Mouse (Mus musculus) sigmoid colon, adult 10 weeks (tissue): ENCODE data around the gene Cfap65. TPM values are rescaled to one million over a fixed set of nuclear protein-coding genes. Genes with fewer than 3 reads are reported as not detected.

Source experiments
- polyA plus RNA-seq: library from polyadenylated mRNA; stranded (reverse); fragments of 350-450 nt; fragmentation: Illumina TruSeq; extraction: RNeasy Lipid Tissue Mini Kit (QIAGEN cat#74804); gene quantifications from one replicate; pipeline ENCODE4 v1.2.3, GENCODE M21; 2014; ENCODE audit warnings: low read depth, low replicate concordance

The Cfap65 gene
- polyA plus RNA-seq = 0.13 TPM

GRCm38 (mm10) chr1:74935402-74935801 is at the start of gene Cfap65:
Gene Cfap65 (minus strand): TSS chr1:74935599.

GRCm38 (mm10) chr1:74951556-74952210 is 16.3 kb upstream of the Cfap65 start, which contains the start of gene Ihh:
Gene Ihh (minus strand): TSS chr1:74951672.

GRCm38 (mm10) chr1:74893134-74893855 is 42.1 kb downstream of the Cfap65 start, which contains the start of gene Cryba2:
Gene Cryba2 (minus strand): TSS chr1:74893143.

GRCm38 (mm10) chr1:74885369-74886042 is 49.9 kb downstream of the Cfap65 start, which contains the start of gene Fev:
Gene Fev (minus strand): TSS chr1:74885419.

GRCm38 (mm10) chr1:74854306-74855056 is 80.9 kb downstream of the Cfap65 start, which contains the start of gene Cdk5r2:
Gene Cdk5r2 (plus strand): TSS chr1:74854934.

Other genes starting within 250 kb of the Cfap65 start
- gene Cyp27a1, start 222.0 kb downstream of the Cfap65 start, polyA plus RNA-seq = 8.6 TPM
- not detected for gene Prkag3, start 186.4 kb downstream of the Cfap65 start, polyA plus RNA-seq
- gene Wnt6, start 163.7 kb downstream of the Cfap65 start, polyA plus RNA-seq = not detected
- not detected for gene Wnt10a, start 144.1 kb downstream of the Cfap65 start, polyA plus RNA-seq
- gene Cdk5r2, start 80.7 kb downstream of the Cfap65 start, polyA plus RNA-seq = not detected
- gene Fev, start 50.2 kb downstream of the Cfap65 start, polyA plus RNA-seq = 1.1 TPM
- not detected for gene Cryba2, start 42.5 kb downstream of the Cfap65 start, polyA plus RNA-seq
- gene Ihh, start 16.1 kb upstream of the Cfap65 start, polyA plus RNA-seq = 0.85 TPM
- gene Nhej1, start 189.6 kb upstream of the Cfap65 start, polyA plus RNA-seq = 0.60 TPM
- 1.2 TPM for gene Slc23a3, start 198.3 kb upstream of the Cfap65 start, polyA plus RNA-seq
- gene Cnppd1, start 207.1 kb upstream of the Cfap65 start, polyA plus RNA-seq = 13.5 TPM
- 6.9 TPM for gene Retreg2, start 207.2 kb upstream of the Cfap65 start, polyA plus RNA-seq
- 1.2 TPM for gene Zfand2b, start 233.0 kb upstream of the Cfap65 start, polyA plus RNA-seq
- gene Abcb6, start 244.8 kb upstream of the Cfap65 start, polyA plus RNA-seq = 8.4 TPM